In the genomic region with DNA sequence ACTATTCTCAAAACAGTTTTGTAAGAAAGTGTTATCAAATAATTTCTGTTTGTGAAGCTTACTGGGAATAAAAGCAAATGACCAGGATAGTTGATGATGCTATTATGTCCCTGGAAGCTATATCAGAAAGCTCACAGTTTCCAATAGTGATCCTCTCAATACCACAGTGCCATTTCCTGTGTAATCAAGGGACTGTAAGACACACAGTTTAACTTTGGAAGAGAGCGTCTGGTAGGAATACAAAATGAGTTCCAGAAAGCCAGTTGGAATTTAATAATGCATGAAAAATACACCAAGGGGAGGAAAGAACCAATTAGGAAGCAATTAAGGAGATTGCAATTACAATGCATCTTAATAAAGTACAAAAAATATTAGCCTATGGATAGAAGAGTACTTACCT, we compare ENCODE assay signal across 24 mouse cellular contexts.
"Had no signal": no experiment of that assay in that cellular context is flagged by ENCODE, and none has a peak within 500 bp of the region (broad histone marks: within the 10 kb centered on the region; RNA-seq: fewer than 3 reads in every experiment).

No protein-coding gene starts in this region.

- ATAC-seq: inflammation-experienced regulatory T-cells, adult 6 months; intestine, embryonic 15.5 days; intestine, postnatal 0 days had no signal

- H3K9me3 ChIP-seq: heart, embryonic 10.5 days; heart, embryonic 12.5 days; hindbrain, embryonic 10.5 days; hindbrain, embryonic 15.5 days; intestine, embryonic 15.5 days; limb, embryonic 10.5 days; limb, embryonic 12.5 days had no signal

- H3K27ac ChIP-seq: gastrocnemius, adult 2 months; heart, embryonic 10.5 days; hindbrain, embryonic 10.5 days; hindbrain, embryonic 15.5 days; intestine, embryonic 15.5 days; layer of hippocampus, adult 2 months; left cerebral cortex, adult 2 months; limb, embryonic 10.5 days; limb, embryonic 12.5 days had no signal

- DNase-seq: gastrocnemius, adult 2 months; gastrocnemius, postnatal 10 days; gastrocnemius, postnatal 25 days; heart, adult 18-20 months; heart, postnatal 10 days; heart, postnatal 4 days; kidney, adult 18-20 months; kidney, adult 8-10 months; kidney, postnatal 10 days; kidney, postnatal 25 days; kidney, postnatal 4 days; liver had no signal

- H3K27me3 ChIP-seq: heart, embryonic 12.5 days; hindbrain, embryonic 15.5 days; intestine, embryonic 15.5 days; limb, embryonic 12.5 days had no signal

- H3K36me3 ChIP-seq: heart, embryonic 10.5 days; heart, embryonic 12.5 days; hindbrain, embryonic 10.5 days; hindbrain, embryonic 15.5 days; intestine, embryonic 15.5 days; limb, embryonic 10.5 days; limb, embryonic 12.5 days had no signal

- H3K9ac ChIP-seq: heart, embryonic 12.5 days; hindbrain, embryonic 15.5 days; intestine, embryonic 15.5 days; limb, embryonic 12.5 days had no signal

- H3K4me2 ChIP-seq: heart, embryonic 12.5 days; hindbrain, embryonic 15.5 days; intestine, embryonic 15.5 days; limb, embryonic 12.5 days; liver, embryonic 11.5 days had no signal

- H3K4me3 ChIP-seq: gastrocnemius, adult 2 months; heart, embryonic 10.5 days; heart, embryonic 12.5 days; hindbrain, embryonic 10.5 days; hindbrain, embryonic 15.5 days; intestine, embryonic 15.5 days; layer of hippocampus, adult 2 months; left cerebral cortex, adult 2 months; limb, embryonic 10.5 days; limb, embryonic 12.5 days had no signal

- H3K4me1 ChIP-seq: heart, embryonic 10.5 days; heart, embryonic 12.5 days; hindbrain, embryonic 10.5 days; hindbrain, embryonic 15.5 days; intestine, embryonic 15.5 days; limb, embryonic 10.5 days; limb, embryonic 12.5 days had no signal
